Mouse (Mus musculus) kidney, adult 2 months (tissue): ENCODE results near the gene Inka2. TPM values are rescaled to one million over a fixed set of nuclear protein-coding genes. Genes with fewer than 3 reads are reported as not detected.
A peak's percentile ranks its signal among the peaks of the same experiment; 100 is the strongest.

Experiments used
- DNase-seq: peaks from one replicate; pipeline ENCODE4 v3.0.0; 2021
- H3K27ac ChIP-seq: fragments of 200-500 bp; 2 replicates; pipeline ENCODE4 v1.5.1; 2012; ENCODE audit warnings: low read depth, low read length, control low read depth, inconsistent platforms; ENCODE audit not compliant: insufficient read depth
- H3K27me3 ChIP-seq: fragments of 200-500 bp; replicated peaks from 2 replicates; pipeline ENCODE4 v1.6.1; 2012; ENCODE audit warnings: mild to moderate bottlenecking, moderate library complexity, low read length, inconsistent platforms; ENCODE audit not compliant: control insufficient read depth, insufficient read depth
- H3K36me3 ChIP-seq: fragments of 200-500 bp; 2 replicates; pipeline ENCODE4 v1.6.1; 2012; ENCODE audit warnings: mild to moderate bottlenecking, moderate library complexity, low read length, inconsistent platforms; ENCODE audit not compliant: control insufficient read depth, insufficient read depth
- H3K4me1 ChIP-seq: fragments of 200-500 bp; 2 replicates; pipeline ENCODE4 v1.6.1; 2011; ENCODE audit warnings: low read length; ENCODE audit not compliant: control insufficient read depth, insufficient read depth
- H3K4me3 ChIP-seq: fragments of 200-500 bp; 2 replicates; pipeline ENCODE4 v1.5.1; 2011; ENCODE audit warnings: mild to moderate bottlenecking, low read depth, low read length, control low read depth; ENCODE audit not compliant: insufficient read depth
- CTCF ChIP-seq: fragments of 200-500 bp; conservative IDR thresholded peaks from 2 replicates; pipeline ENCODE4 v1.5.1; 2011; ENCODE audit warnings: low read depth, mild to moderate bottlenecking, control low read depth, low read length, moderate library complexity, mixed read lengths; ENCODE audit not compliant: insufficient read depth, insufficient read length
- POLR2A ChIP-seq: fragments of 200-500 bp; IDR thresholded peaks from one replicate; pipeline ENCODE4 v1.6.1; 2011; ENCODE audit warnings: low read depth, low read length, control low read depth
- WGBS: fragments of 180-500 bp; shearing (Covaris S2); methylation state at CpG from one replicate; pipeline ENCODE4 v1.1.7; 2018; 5-methylcytosine and 5-hydroxymethylcytosine counted together
- polyA plus RNA-seq: library from polyadenylated mRNA; depleted of rRNA; stranded (reverse); fragments of >200 nt; gene quantifications from 2 replicates; pipeline ENCODE4 v1.2.3, GENCODE M21; 2012

The Inka2 gene
- polyA plus RNA-seq, 1 experiment, result 0.64 TPM

- H3K27ac ChIP-seq, result no peak overlapping the region
- no peak overlapping the region for H3K4me3 ChIP-seq
- H3K36me3 ChIP-seq, result peaks cover 2% of the 10 kb centered on the region; the same call in 1 of the 2 replicates
- peak; percentile 25 for DNase-seq
- H3K4me1 ChIP-seq, result peaks cover 12% of the 10 kb centered on the region; the same call in 1 of the 2 replicates
- WGBS, result 68% methylated on average over 4 of the region's 4 CpGs
- TF ChIP-seq POLR2A (no peak), CTCF (no peak)
- H3K27me3 ChIP-seq, result no peaks in the 10 kb centered on the region
Measured at GRCm38 (mm10) chr3:105733538-105733937, 29.1 kb downstream of the Inka2 start.

GRCm38 (mm10) chr3:105735285-105735684 is 30.9 kb downstream of the Inka2 start:
- Histone ChIP-seq H3K27ac (no peak overlapping the region), H3K4me1 (peaks cover 12% of the 10 kb centered on the region; the same call in 1 of the 2 replicates)

GRCm38 (mm10) chr3:105736148-105736547 is 31.7 kb downstream of the Inka2 start:
- WGBS, result 48% methylated on average over 1 of the region's 1 CpGs
- peaks cover 12% of the 10 kb centered on the region; the same call in 1 of the 2 replicates for H3K4me1 ChIP-seq
- no peaks in the 10 kb centered on the region for H3K27me3 ChIP-seq
- peaks cover 2% of the 10 kb centered on the region; the same call in 1 of the 2 replicates for H3K36me3 ChIP-seq
- no peak for DNase-seq
- no peak overlapping the region for H3K4me3 ChIP-seq
- no peak overlapping the region for H3K27ac ChIP-seq
- TF ChIP-seq CTCF (no peak), POLR2A (no peak)

More at GRCm38 (mm10) chr3:105735285-105735684, 30.9 kb downstream of the Inka2 start:
- no peak for DNase-seq
- Histone ChIP-seq H3K27me3 (no peaks in the 10 kb centered on the region), H3K36me3 (peaks cover 2% of the 10 kb centered on the region; the same call in 1 of the 2 replicates), H3K4me3 (no peak overlapping the region)
- TF ChIP-seq POLR2A (no peak), CTCF (no peak)

- Histone ChIP-seq H3K27ac (peak overlapping the region; percentile 66), H3K27me3 (no peaks in the 10 kb centered on the region), H3K4me3 (no peak overlapping the region), H3K4me1 (peaks cover 12% of the 10 kb centered on the region; the same call in 1 of the 2 replicates), H3K36me3 (peaks cover 2% of the 10 kb centered on the region; the same call in 1 of the 2 replicates)
- TF ChIP-seq CTCF (no peak), POLR2A (no peak)
- 61% methylated on average over 7 of the region's 7 CpGs for WGBS
- DNase-seq, result no peak
Measured at GRCm38 (mm10) chr3:105737070-105737469, 32.7 kb downstream of the Inka2 start.

- H3K27me3 ChIP-seq, result no peaks in the 10 kb centered on the region
- peak overlapping the region; percentile 82; the same call in 1 of the 2 replicates for H3K27ac ChIP-seq
- H3K36me3 ChIP-seq, result peaks cover 2% of the 10 kb centered on the region; the same call in 1 of the 2 replicates
- H3K4me1 ChIP-seq, result peaks cover 12% of the 10 kb centered on the region; the same call in 1 of the 2 replicates
- 51% methylated on average over 3 of the region's 3 CpGs for WGBS
- no peak overlapping the region for H3K4me3 ChIP-seq
- DNase-seq, result peak; percentile 66
- TF ChIP-seq POLR2A (no peak), CTCF (no peak)
Measured at GRCm38 (mm10) chr3:105737666-105738065, 33.3 kb downstream of the Inka2 start.

- WGBS, result 70% methylated on average over 2 of the region's 2 CpGs
- DNase-seq, result no peak
- no peak overlapping the region for H3K4me3 ChIP-seq
Measured at GRCm38 (mm10) chr3:105746542-105746941, 42.1 kb downstream of the Inka2 start.

GRCm38 (mm10) chr3:105750810-105751209 is 46.4 kb downstream of the Inka2 start:
- Histone ChIP-seq H3K27ac (no peak overlapping the region), H3K4me1 (no peaks in the 10 kb centered on the region), H3K36me3 (peaks cover 1% of the 10 kb centered on the region; the same call in 1 of the 2 replicates), H3K27me3 (no peaks in the 10 kb centered on the region), H3K4me3 (no peak overlapping the region)
- no peak for DNase-seq
- TF ChIP-seq POLR2A, result no peak
- TF ChIP-seq CTCF, result no peak
- 83% methylated on average over 2 of the region's 2 CpGs for WGBS

More at GRCm38 (mm10) chr3:105746542-105746941, 42.1 kb downstream of the Inka2 start:
- no peaks in the 10 kb centered on the region for H3K27me3 ChIP-seq
- TF ChIP-seq CTCF (no peak), POLR2A (no peak)
- H3K27ac ChIP-seq, result no peak overlapping the region
- H3K36me3 ChIP-seq, result peaks cover 1% of the 10 kb centered on the region; the same call in 1 of the 2 replicates
- H3K4me1 ChIP-seq, result no peaks in the 10 kb centered on the region
